Mouse (Mus musculus): ENCODE data around the gene Frmd5. TPM values are rescaled to one million over a fixed set of nuclear protein-coding genes. Genes with fewer than 3 reads are reported as not detected.
A peak's percentile ranks its signal among the peaks of the same experiment; 100 is the strongest.

The Frmd5 gene
- polyA plus RNA-seq, 1 experiment: 0.44 TPM

DNA sequence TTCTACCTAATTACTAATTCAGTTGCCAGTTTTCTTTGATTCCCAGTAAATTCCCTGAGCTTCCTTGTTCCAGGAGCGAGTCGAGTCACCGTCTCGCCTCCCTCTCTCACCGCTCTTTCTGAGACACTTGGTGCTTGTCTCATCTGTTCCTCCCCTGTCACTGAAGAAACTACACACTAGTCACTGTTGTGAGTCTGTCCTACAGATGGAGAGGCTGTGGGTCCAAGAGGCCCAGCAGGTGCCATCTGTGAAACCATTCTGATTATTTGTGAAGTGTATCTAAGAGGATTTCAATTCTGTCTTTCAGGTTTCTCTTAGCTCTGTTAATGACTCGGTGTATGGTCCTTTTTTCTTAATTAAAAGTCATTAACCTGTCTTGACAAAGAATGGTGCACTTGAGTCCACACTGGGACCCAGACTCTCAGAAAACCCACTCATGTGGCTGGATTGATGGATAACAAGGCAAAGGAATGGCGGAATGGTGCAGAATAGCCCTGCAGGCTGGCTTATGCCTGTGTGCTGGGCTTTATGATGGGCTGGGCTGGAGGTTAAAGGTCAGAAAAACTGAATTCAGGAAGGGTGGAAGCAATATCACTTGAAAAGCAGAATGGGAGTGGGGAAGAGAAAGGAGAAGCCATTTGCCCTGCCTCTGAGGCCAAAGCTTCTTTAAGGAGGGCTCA is 186.2 kb downstream of the Frmd5 start:
- Histone ChIP-seq H3K4me2 (ENCODE audit: low read depth) (peak overlapping the region; percentile 63), H3K27me3 (ENCODE audit: control insufficient read depth, insufficient read depth, insufficient read length) (no peaks in the 10 kb centered on the region), H3K36me3 (ENCODE audit: control insufficient read depth, insufficient read depth) (no peaks in the 10 kb centered on the region), H3K4me3 (no peak overlapping the region), H3K79me2 (ENCODE audit: control insufficient read depth, insufficient read depth) (no peaks in the 10 kb centered on the region), H3ac (ENCODE audit: control insufficient read depth, insufficient read length) (no peak overlapping the region)
- no peak for TF ChIP-seq USF1 (IDR thresholded peaks at IDR 0.05; ENCODE audit: low read depth)
- no peak for TF ChIP-seq TCF3 (IDR thresholded peaks at IDR 0.05; ENCODE audit: insufficient read length, low read depth)
- TF ChIP-seq SRF (IDR thresholded peaks at IDR 0.05; ENCODE audit: control insufficient read depth, insufficient read length, low read depth): no peak
- TF ChIP-seq TCF12 (IDR thresholded peaks at IDR 0.05; ENCODE audit: insufficient read depth, poor library complexity, severe bottlenecking): no peak
- no peak for TF ChIP-seq MAX (IDR thresholded peaks at IDR 0.05; ENCODE audit: low read depth)
- no peak for TF ChIP-seq MYOG (IDR thresholded peaks at IDR 0.05; ENCODE audit: control insufficient read depth in 1 of 3, insufficient read depth in 1 of 3, insufficient read length in 2 of 3, low read depth in 2 of 3)
- TF ChIP-seq MYOD1 (IDR thresholded peaks at IDR 0.05; ENCODE audit: control insufficient read depth in 1 of 3, insufficient read length in 2 of 3, low read depth in 2 of 3): no peak
- no peak for TF ChIP-seq REST (IDR thresholded peaks at IDR 0.05; ENCODE audit: insufficient read depth, insufficient read length)
- no peak for TF ChIP-seq POLR2AphosphoS2 (IDR thresholded peaks at IDR 0.05; ENCODE audit: insufficient read length, low read depth)
- TF ChIP-seq E2F4 (IDR thresholded peaks at IDR 0.05; ENCODE audit: insufficient read depth): no peak
- TF ChIP-seq CEBPB (IDR thresholded peaks at IDR 0.05; ENCODE audit: insufficient read depth, poor library complexity, severe bottlenecking): no peak
- no peak for TF ChIP-seq POLR2A (IDR thresholded peaks at IDR 0.05; ENCODE audit: insufficient read length, low read depth)

DNA sequence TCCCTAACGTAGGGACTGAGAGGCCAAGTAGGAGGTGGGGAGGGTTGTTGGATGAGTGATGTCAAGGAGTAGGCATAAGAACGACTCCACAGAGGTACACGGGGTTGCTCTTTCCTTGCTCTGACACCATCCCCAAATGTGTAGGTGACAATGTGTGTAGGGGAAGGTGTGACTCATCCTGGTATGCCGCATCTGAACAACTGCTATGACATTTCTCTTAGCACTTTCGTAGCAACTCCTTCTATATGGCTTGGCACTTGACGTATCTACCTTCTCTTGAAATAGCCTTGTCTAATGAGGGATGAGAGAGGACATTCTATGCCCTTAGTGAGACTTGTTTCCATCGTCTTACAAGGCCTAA is 191.7 kb downstream of the Frmd5 start:
- Histone ChIP-seq H3K27me3 (ENCODE audit: control insufficient read depth, insufficient read depth, insufficient read length) (no peaks in the 10 kb centered on the region), H3K4me2 (ENCODE audit: low read depth) (no peak overlapping the region), H3K4me3 (no peak overlapping the region), H3K79me2 (ENCODE audit: control insufficient read depth, insufficient read depth) (no peaks in the 10 kb centered on the region), H3ac (ENCODE audit: control insufficient read depth, insufficient read length) (no peak overlapping the region), H3K36me3 (ENCODE audit: control insufficient read depth, insufficient read depth) (no peaks in the 10 kb centered on the region)
- no peak for TF ChIP-seq POLR2A (IDR thresholded peaks at IDR 0.05; ENCODE audit: insufficient read length, low read depth)

DNA sequence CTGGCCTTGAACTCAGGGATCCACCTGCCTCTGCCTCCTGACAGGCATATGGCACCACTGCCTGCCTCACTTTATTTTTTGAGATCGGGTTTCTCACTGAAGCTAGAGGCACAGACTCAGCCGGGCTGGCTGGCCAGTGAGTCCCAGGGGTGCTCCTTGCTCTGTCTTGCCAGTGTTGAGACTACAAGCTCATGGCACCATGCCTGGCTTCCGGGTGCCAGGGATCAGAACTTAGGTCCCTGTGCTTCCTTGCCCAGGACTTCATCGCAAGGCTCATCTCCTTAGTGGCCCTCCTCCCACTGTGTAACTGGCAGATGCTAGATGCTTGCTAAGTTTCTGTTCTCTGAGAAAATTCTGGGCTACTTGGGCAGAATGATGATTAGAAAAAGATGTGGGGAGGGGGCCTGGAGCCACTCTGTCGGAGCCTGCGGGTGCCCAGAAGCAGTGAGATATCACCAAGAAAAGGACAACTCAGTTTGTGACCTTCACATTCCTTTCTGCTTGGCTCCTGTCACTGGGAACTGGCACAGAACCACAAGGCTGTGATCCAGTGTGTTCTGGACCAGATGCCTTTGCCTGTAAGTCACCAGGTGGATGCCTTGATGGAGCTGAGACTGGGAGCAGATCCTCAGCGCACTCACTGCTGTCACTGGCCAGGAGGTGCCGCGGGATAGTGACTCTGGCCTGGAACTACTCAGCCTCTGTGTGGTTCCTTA is 192.2 kb downstream of the Frmd5 start:
- no peak overlapping the region for H3K4me3 ChIP-seq
- H3ac ChIP-seq (ENCODE audit: control insufficient read depth, insufficient read length): no peak overlapping the region
- no peak for TF ChIP-seq SRF (IDR thresholded peaks at IDR 0.05; ENCODE audit: control insufficient read depth, insufficient read length, low read depth)
- no peaks in the 10 kb centered on the region for H3K27me3 ChIP-seq (ENCODE audit: control insufficient read depth, insufficient read depth, insufficient read length)
- H3K4me2 ChIP-seq (ENCODE audit: low read depth): no peak overlapping the region
- H3K79me2 ChIP-seq (ENCODE audit: control insufficient read depth, insufficient read depth): no peaks in the 10 kb centered on the region
- H3K36me3 ChIP-seq (ENCODE audit: control insufficient read depth, insufficient read depth): no peaks in the 10 kb centered on the region

DNA sequence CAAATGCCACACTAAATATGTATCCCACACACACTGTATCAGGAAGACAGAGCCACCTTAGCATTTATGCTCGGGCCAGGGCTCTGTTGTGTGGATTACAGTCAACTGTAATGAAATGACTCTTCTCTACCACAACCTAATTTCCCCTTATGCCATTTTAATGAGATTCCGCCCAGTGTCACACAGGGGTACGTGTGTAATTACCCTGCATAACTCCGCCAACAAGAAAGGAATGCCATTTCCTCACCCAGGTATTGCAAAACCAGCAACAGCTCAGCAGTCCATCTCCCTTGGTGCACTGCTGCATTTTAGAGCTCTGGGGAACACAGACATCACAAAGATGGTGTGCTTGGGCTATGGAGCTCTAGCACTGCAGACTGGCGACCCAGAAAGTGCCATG is 194.8 kb downstream of the Frmd5 start:
- no peaks in the 10 kb centered on the region for H3K36me3 ChIP-seq (ENCODE audit: control insufficient read depth, insufficient read depth)
- TF ChIP-seq MYOG (IDR thresholded peaks at IDR 0.05; ENCODE audit: control insufficient read depth in 1 of 3, insufficient read depth in 1 of 3, insufficient read length in 2 of 3, low read depth in 2 of 3) (no peak), USF1 (IDR thresholded peaks at IDR 0.05; ENCODE audit: low read depth) (no peak), MAX (IDR thresholded peaks at IDR 0.05; ENCODE audit: low read depth) (no peak), POLR2AphosphoS2 (IDR thresholded peaks at IDR 0.05; ENCODE audit: insufficient read length, low read depth) (no peak), E2F4 (IDR thresholded peaks at IDR 0.05; ENCODE audit: insufficient read depth) (no peak), SRF (IDR thresholded peaks at IDR 0.05; ENCODE audit: control insufficient read depth, insufficient read length, low read depth) (no peak), REST (IDR thresholded peaks at IDR 0.05; ENCODE audit: insufficient read depth, insufficient read length) (no peak), MYOD1 (IDR thresholded peaks at IDR 0.05; ENCODE audit: control insufficient read depth in 1 of 3, insufficient read length in 2 of 3, low read depth in 2 of 3) (no peak)

DNA sequence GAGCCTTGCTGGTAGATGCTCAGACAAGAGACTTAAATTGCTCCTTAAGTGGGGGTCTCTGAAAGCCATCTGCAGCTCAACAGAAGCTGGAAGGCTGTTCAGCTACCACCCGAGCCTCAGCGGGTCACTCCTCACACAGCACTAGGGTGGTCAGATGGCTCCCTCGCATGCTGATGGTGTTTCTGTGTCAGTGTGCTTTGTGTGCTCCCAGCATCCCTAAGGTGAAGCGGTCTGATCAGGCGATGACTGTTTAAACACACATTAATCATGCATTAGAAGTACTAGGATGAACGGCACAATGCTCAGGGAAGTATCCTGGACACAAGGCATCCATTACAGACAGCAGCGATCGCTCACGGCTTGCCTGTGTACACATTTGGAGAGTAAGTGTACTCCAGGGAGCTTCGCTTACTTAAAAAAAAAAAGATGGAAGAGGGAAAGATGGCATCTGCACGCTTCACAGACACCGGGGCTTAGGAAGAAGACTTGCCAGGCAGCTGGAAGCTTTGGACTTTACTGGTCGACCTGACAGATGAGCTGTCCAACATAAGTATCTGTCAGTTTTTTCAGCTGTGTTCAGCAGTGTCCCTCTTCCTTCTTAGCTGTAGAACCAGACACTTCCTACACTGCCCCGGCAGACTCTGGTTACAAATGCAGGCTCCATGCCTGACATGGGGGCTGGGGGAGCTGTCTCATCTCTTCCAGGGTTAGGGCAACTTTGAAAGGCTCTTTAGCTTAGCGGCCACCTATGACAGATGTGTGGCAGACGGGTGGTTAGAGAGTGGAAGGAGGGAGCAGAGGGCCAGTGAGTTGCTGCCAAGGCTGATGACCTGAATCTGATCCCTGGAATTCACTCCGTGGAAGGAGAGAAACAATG is 196.6 kb downstream of the Frmd5 start:
- Histone ChIP-seq H3K4me3 (no peak overlapping the region), H3K36me3 (ENCODE audit: control insufficient read depth, insufficient read depth) (no peaks in the 10 kb centered on the region), H3ac (ENCODE audit: control insufficient read depth, insufficient read length) (no peak overlapping the region)

More for the DNA sequence above, 194.8 kb downstream of the Frmd5 start:
- H3K4me3 ChIP-seq: no peak overlapping the region
- no peak overlapping the region for H3K4me2 ChIP-seq (ENCODE audit: low read depth)
- no peaks in the 10 kb centered on the region for H3K79me2 ChIP-seq (ENCODE audit: control insufficient read depth, insufficient read depth)
- no peak overlapping the region for H3ac ChIP-seq (ENCODE audit: control insufficient read depth, insufficient read length)
- H3K27me3 ChIP-seq (ENCODE audit: control insufficient read depth, insufficient read depth, insufficient read length): no peaks in the 10 kb centered on the region

More for the DNA sequence above, 196.6 kb downstream of the Frmd5 start:
- Histone ChIP-seq H3K4me2 (ENCODE audit: low read depth) (no peak overlapping the region), H3K27me3 (ENCODE audit: control insufficient read depth, insufficient read depth, insufficient read length) (no peaks in the 10 kb centered on the region), H3K79me2 (ENCODE audit: control insufficient read depth, insufficient read depth) (no peaks in the 10 kb centered on the region)
- TF ChIP-seq USF1 (IDR thresholded peaks at IDR 0.05; ENCODE audit: low read depth): no peak
- TF ChIP-seq POLR2AphosphoS2 (IDR thresholded peaks at IDR 0.05; ENCODE audit: insufficient read length, low read depth): no peak
- no peak for TF ChIP-seq SRF (IDR thresholded peaks at IDR 0.05; ENCODE audit: control insufficient read depth, insufficient read length, low read depth)
- no peak for TF ChIP-seq MYOG (IDR thresholded peaks at IDR 0.05; ENCODE audit: control insufficient read depth in 1 of 3, insufficient read depth in 1 of 3, insufficient read length in 2 of 3, low read depth in 2 of 3)
- no peak for TF ChIP-seq MYOD1 (IDR thresholded peaks at IDR 0.05; ENCODE audit: control insufficient read depth in 1 of 3, insufficient read length in 2 of 3, low read depth in 2 of 3)
- TF ChIP-seq TCF3 (IDR thresholded peaks at IDR 0.05; ENCODE audit: insufficient read length, low read depth): no peak
- TF ChIP-seq POLR2A (IDR thresholded peaks at IDR 0.05; ENCODE audit: insufficient read length, low read depth): no peak
- TF ChIP-seq TCF12 (IDR thresholded peaks at IDR 0.05; ENCODE audit: insufficient read depth, poor library complexity, severe bottlenecking): no peak
- no peak for TF ChIP-seq MAX (IDR thresholded peaks at IDR 0.05; ENCODE audit: low read depth)
- no peak for TF ChIP-seq E2F4 (IDR thresholded peaks at IDR 0.05; ENCODE audit: insufficient read depth)
- no peak for TF ChIP-seq REST (IDR thresholded peaks at IDR 0.05; ENCODE audit: insufficient read depth, insufficient read length)
- TF ChIP-seq CEBPB (IDR thresholded peaks at IDR 0.05; ENCODE audit: insufficient read depth, poor library complexity, severe bottlenecking): no peak
